Mouse (Mus musculus): ENCODE measurements around the gene Vps29.

DNA sequence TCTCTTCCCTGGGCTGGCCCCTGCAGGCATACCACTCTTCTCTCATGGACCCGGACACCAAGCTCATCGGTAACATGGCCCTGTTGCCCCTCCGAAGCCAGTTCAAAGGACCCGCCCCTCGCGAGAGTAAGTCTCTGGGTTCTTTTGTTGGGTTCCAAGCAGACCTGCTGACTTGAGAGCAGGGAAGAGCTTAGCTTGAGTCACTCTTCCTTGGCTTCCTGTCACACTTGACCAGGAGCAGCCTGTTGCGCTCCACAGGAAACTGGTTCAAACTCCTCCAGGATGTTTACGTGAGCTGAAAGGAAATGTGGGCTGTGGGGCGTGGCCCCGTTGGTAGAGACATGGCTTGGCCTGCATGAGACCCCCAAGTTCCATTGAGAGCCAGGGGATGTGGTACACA lies 42.6 kb downstream of the Vps29 start:
- TF ChIP-seq POLR2A (IDR thresholded peaks at IDR 0.05; ENCODE audit: insufficient read depth, low read length) = no peak
- no peak for TF ChIP-seq CTCF (IDR thresholded peaks at IDR 0.05; ENCODE audit: low read depth, low read length)
- TF ChIP-seq EP300 (IDR thresholded peaks at IDR 0.05; ENCODE audit: insufficient read depth, low read depth, low read length) = no peak

Measured in ES-Bruce4 (cell line).